26 mouse cellular contexts compared by ENCODE assay signal in genomic region chr3:27761031-27761430, GRCm38 (mm10). TPM values are rescaled to one million over a fixed set of nuclear protein-coding genes. Genes with fewer than 3 reads are reported as not detected.
DNase-seq lines count a peak whose midpoint lies in the region; ATAC-seq lines count a peak whose summit lies in the region.
"Had no signal": no experiment of that assay in that cellular context is flagged by ENCODE, and none has a peak within 500 bp of the region (broad histone marks: within the 10 kb centered on the region; RNA-seq: fewer than 3 reads in every experiment).

No protein-coding gene starts in this region.

- intact Hi-C loops in left cerebral cortex, postnatal 14 days (cut with DNase I), result no loop called here

- WGBS in kidney, embryonic 15.5 days, result 41% methylated on average over 2 of the region's 2 CpGs
- 48% methylated on average over 2 of the region's 2 CpGs for WGBS in kidney, embryonic 14.5 days
- 65% methylated on average over 2 of the region's 2 CpGs for WGBS in midbrain, embryonic 15.5 days

- DNase-seq in kidney, adult 11 months, result peak; percentile 42
- peak; percentile 14 for DNase-seq in kidney, adult 9 months
- DNase-seq in 3T3-L1 (ENCODE audit: low read depth, low spot score) (peak; percentile 9), R1 (ENCODE audit: low read depth, low spot score) (peak; percentile 38)
- DNase-seq in left cerebral cortex, postnatal 14 days (ENCODE audit: low spot score in 2 of 2), result no peak
- DNase-seq: adrenal gland, adult 8-10 months; adrenal gland, postnatal 14 days; B cell, adult 2 months; cerebellum, adult 11-12 months; cerebellum, adult 2 months; cerebellum, adult 9-10 months; cerebellum, postnatal 10 days; cerebellum, postnatal 25 days; forebrain, postnatal 0 days had no signal

- no peak overlapping the region for H3K4me2 ChIP-seq in kidney, embryonic 15.5 days
- H3K4me2 ChIP-seq in kidney, embryonic 14.5 days (replicated peaks; ENCODE audit: low read depth, low read length), result no peak overlapping the region
- H3K4me2 ChIP-seq in midbrain, embryonic 15.5 days, result no peak overlapping the region
- H3K4me2 ChIP-seq: embryonic facial prominence, embryonic 12.5 days; forebrain, embryonic 13.5 days; forebrain, embryonic 15.5 days had no signal

- no peaks in the 10 kb centered on the region for H3K27me3 ChIP-seq in kidney, embryonic 15.5 days
- no peaks in the 10 kb centered on the region for H3K27me3 ChIP-seq in kidney, embryonic 14.5 days (ENCODE audit: control insufficient read depth, insufficient read depth, low read length)
- H3K27me3 ChIP-seq in midbrain, embryonic 15.5 days (replicated peaks), result no peaks in the 10 kb centered on the region
- H3K27me3 ChIP-seq: CH12.LX; embryonic facial prominence, embryonic 12.5 days; forebrain, embryonic 13.5 days; forebrain, embryonic 15.5 days; Patski had no signal

- no peak overlapping the region for H3K4me3 ChIP-seq in kidney, embryonic 15.5 days (replicated peaks)
- H3K4me3 ChIP-seq in kidney, embryonic 14.5 days (ENCODE audit: low read length), result no peak overlapping the region
- H3K4me3 ChIP-seq in midbrain, embryonic 15.5 days, result no peak overlapping the region
- H3K4me3 ChIP-seq: embryonic facial prominence, embryonic 10.5 days; embryonic facial prominence, embryonic 12.5 days; forebrain, embryonic 13.5 days; forebrain, embryonic 15.5 days had no signal

- H3K27ac ChIP-seq in kidney, embryonic 15.5 days, result no peak overlapping the region
- H3K27ac ChIP-seq in kidney, embryonic 14.5 days (ENCODE audit: low read depth, low read length), result no peak overlapping the region
- H3K27ac ChIP-seq in midbrain, embryonic 15.5 days, result no peak overlapping the region
- H3K27ac ChIP-seq: embryonic facial prominence, embryonic 10.5 days; embryonic facial prominence, embryonic 12.5 days; forebrain, embryonic 13.5 days; forebrain, embryonic 15.5 days had no signal

- H3K9me3 ChIP-seq in kidney, embryonic 15.5 days (replicated peaks), result no peaks in the 10 kb centered on the region
- H3K9me3 ChIP-seq in kidney, embryonic 14.5 days (ENCODE audit: control insufficient read depth, low read length), result no peaks in the 10 kb centered on the region; the same call in 1 of the 2 replicates
- H3K9me3 ChIP-seq in midbrain, embryonic 15.5 days, result no peaks in the 10 kb centered on the region
- H3K9me3 ChIP-seq: embryonic facial prominence, embryonic 10.5 days; embryonic facial prominence, embryonic 12.5 days; forebrain, embryonic 13.5 days; forebrain, embryonic 15.5 days; G1E had no signal

- no peaks in the 10 kb centered on the region for H3K36me3 ChIP-seq in kidney, embryonic 15.5 days
- no peaks in the 10 kb centered on the region for H3K36me3 ChIP-seq in kidney, embryonic 14.5 days (ENCODE audit: control insufficient read depth, insufficient read depth, low read length)
- no peaks in the 10 kb centered on the region for H3K36me3 ChIP-seq in midbrain, embryonic 15.5 days (replicated peaks)
- H3K36me3 ChIP-seq: embryonic facial prominence, embryonic 10.5 days; embryonic facial prominence, embryonic 12.5 days; forebrain, embryonic 15.5 days; G1E had no signal

- ATAC-seq in kidney, embryonic 15.5 days (replicated peaks; ENCODE audit: low FRiP score), result no peak
- ATAC-seq in kidney, embryonic 14.5 days (ENCODE audit: low FRiP score, low TSS enrichment), result no peak
- ATAC-seq in midbrain, embryonic 15.5 days (replicated peaks), result no peak
- ATAC-seq: activated CD4-positive, CD25-positive, alpha-beta regulatory T cell, adult 4 months; CD4-positive, CD25-positive, alpha-beta regulatory T cell, adult 4 months; forebrain, embryonic 13.5 days; forebrain, embryonic 15.5 days; forebrain, postnatal 0 days; Patski had no signal

- no peaks in the 10 kb centered on the region for H3K4me1 ChIP-seq in kidney, embryonic 15.5 days
- no peaks in the 10 kb centered on the region for H3K4me1 ChIP-seq in kidney, embryonic 14.5 days (ENCODE audit: control insufficient read depth, insufficient read depth, low read length)
- H3K4me1 ChIP-seq in midbrain, embryonic 15.5 days, result no peaks in the 10 kb centered on the region
- H3K4me1 ChIP-seq: embryonic facial prominence, embryonic 12.5 days had no signal

- no peak overlapping the region for H3K9ac ChIP-seq in kidney, embryonic 15.5 days
- H3K9ac ChIP-seq in kidney, embryonic 14.5 days (ENCODE audit: low read depth, low read length), result no peak overlapping the region
- no peak overlapping the region for H3K9ac ChIP-seq in midbrain, embryonic 15.5 days
- H3K9ac ChIP-seq: embryonic facial prominence, embryonic 12.5 days; forebrain, embryonic 13.5 days; forebrain, embryonic 15.5 days; forebrain, postnatal 0 days had no signal

RNA-seq across cellular contexts. Expression of gene Fndc3b, which starts 49.9 kb away (rescaled TPM):
- polyA plus RNA-seq in kidney, embryonic 15.5 days (2015; fragmentation: Nextera tagmentation; extraction: Ambion mirVana), result 27.9 and 32.8 TPM in 2 replicates
- polyA plus RNA-seq in kidney, embryonic 14.5 days (2014; fragmentation: Nextera tagmentation; extraction: Ambion mirVana), result 18.5 and 28.7 TPM in 2 replicates
- 9.2 and 9.7 TPM in 2 replicates for polyA plus RNA-seq in midbrain, embryonic 15.5 days (2015; fragmentation: Nextera tagmentation; extraction: Ambion mirVana)
- 10 to 100 TPM; 23.2 to 25.2 TPM for total RNA-seq in left cerebral cortex, postnatal 14 days (2021)
- polyA plus RNA-seq: G1E had no signal

Comparison
In these comparisons a context has a peak if more than half of its experiments do, and no peak if none do; other contexts are left out.
1. DNase-seq: peak in kidney, adult 11 months (single experiment), kidney, adult 9 months (single experiment), 3T3-L1 (single experiment) and R1 (single experiment); none in left cerebral cortex, postnatal 14 days (0 of 2).